ENCODE assay signal across 8 mouse cellular contexts in genomic region chr6:113494258-113494788, GRCm38 (mm10). TPM values are rescaled to one million over a fixed set of nuclear protein-coding genes. Genes with fewer than 3 reads are reported as not detected.
DNase-seq lines count a peak whose midpoint lies in the region; ATAC-seq and TF ChIP-seq lines count a peak whose summit lies in the region.

No protein-coding gene starts in this region.

- H3K4me1 ChIP-seq in heart, embryonic 14.5 days (ENCODE audit: control insufficient read depth in 2 of 2, insufficient read depth in 2 of 2, low read length in 2 of 2) = peaks cover 8 to 11% of the 10 kb centered on the region in 2 experiments; a peak in 3 of 4 replicates
- no peaks in the 10 kb centered on the region for H3K4me1 ChIP-seq in kidney, postnatal 0 days (replicated peaks; ENCODE audit: insufficient read depth, low read length)
- peaks cover 16% of the 10 kb centered on the region for H3K4me1 ChIP-seq in liver, embryonic 12.5 days

- H3K27ac ChIP-seq in heart, embryonic 14.5 days (replicated peaks in 1 of 2; ENCODE audit: control insufficient read depth in 1 of 2, insufficient read depth in 1 of 2, low read depth in 2 of 2, low read length in 2 of 2) = no peak overlapping the region; a peak in 1 of 4 replicates
- no peak overlapping the region; the same call in 1 of the 2 replicates for H3K27ac ChIP-seq in kidney, postnatal 0 days
- no peak overlapping the region for H3K27ac ChIP-seq in liver, embryonic 12.5 days

- H3K4me2 ChIP-seq in heart, embryonic 14.5 days (ENCODE audit: low read length) = peak overlapping the region; percentile 77
- peak overlapping the region; percentile 67 for H3K4me2 ChIP-seq in kidney, postnatal 0 days (ENCODE audit: low read length)
- peak overlapping the region; percentile 76 for H3K4me2 ChIP-seq in liver, embryonic 12.5 days
- no peak overlapping the region for H3K4me2 ChIP-seq in myocyte (ENCODE audit: low read depth)

- peak; percentile 70 for TF ChIP-seq CTCF in kidney, postnatal 0 days (IDR thresholded peaks at IDR 0.05; ENCODE audit: low read depth)

- H3K27me3 ChIP-seq in heart, embryonic 14.5 days (ENCODE audit: control insufficient read depth, insufficient read depth, low read length) = peaks cover 23% of the 10 kb centered on the region
- H3K27me3 ChIP-seq in kidney, postnatal 0 days (ENCODE audit: insufficient read depth, low read length) = no peaks in the 10 kb centered on the region
- H3K27me3 ChIP-seq in liver, embryonic 12.5 days (replicated peaks) = peaks cover 52% of the 10 kb centered on the region
- no peaks in the 10 kb centered on the region for H3K27me3 ChIP-seq in myocyte (ENCODE audit: control insufficient read depth, insufficient read depth, insufficient read length)

- H3K4me3 ChIP-seq in heart, embryonic 14.5 days (ENCODE audit: control insufficient read depth in 1 of 2, insufficient read depth in 1 of 2, low read depth in 1 of 2, low read length in 2 of 2) = peak overlapping the region; percentile 41 to 43
- H3K4me3 ChIP-seq in kidney, postnatal 0 days (replicated peaks; ENCODE audit: low read depth, low read length) = peak overlapping the region; percentile 39
- H3K4me3 ChIP-seq in liver, embryonic 12.5 days = peak overlapping the region; percentile 51
- H3K4me3 ChIP-seq in myocyte = no peak overlapping the region

- H3ac ChIP-seq in myocyte (ENCODE audit: control insufficient read depth, insufficient read length) = no peak overlapping the region

- peak overlapping the region; percentile 64 for H3K9ac ChIP-seq in heart, embryonic 14.5 days (ENCODE audit: low read length)
- H3K9ac ChIP-seq in kidney, postnatal 0 days (ENCODE audit: low read depth, low read length) = peak overlapping the region; percentile 63
- peak overlapping the region; percentile 59 for H3K9ac ChIP-seq in liver, embryonic 12.5 days

- peak; percentile 62 for ATAC-seq in heart, embryonic 14.5 days (ENCODE audit: insufficient number of reproducible peaks, insufficient read depth, low FRiP score, low read depth)
- peak; percentile 88 for ATAC-seq in kidney, postnatal 0 days (replicated peaks; ENCODE audit: low FRiP score, low read depth)
- peak; percentile 74 for ATAC-seq in liver, embryonic 12.5 days

- H3K79me2 ChIP-seq in myocyte (ENCODE audit: control insufficient read depth, insufficient read depth) = no peaks in the 10 kb centered on the region

- H3K9me3 ChIP-seq in heart, embryonic 14.5 days (ENCODE audit: control insufficient read depth, low read length) = no peaks in the 10 kb centered on the region
- H3K9me3 ChIP-seq in kidney, postnatal 0 days (replicated peaks; ENCODE audit: low read length) = no peaks in the 10 kb centered on the region
- H3K9me3 ChIP-seq in liver, embryonic 12.5 days (replicated peaks) = no peaks in the 10 kb centered on the region

- under 1% methylated on average over 54 of the region's 54 CpGs for WGBS in heart, embryonic 14.5 days
- WGBS in kidney, postnatal 0 days = 2% methylated on average over 54 of the region's 54 CpGs
- WGBS in liver, embryonic 12.5 days (ENCODE audit: insufficient replicate concordance) = 1% methylated on average over 54 of the region's 54 CpGs

- H3K36me3 ChIP-seq in heart, embryonic 14.5 days (ENCODE audit: control insufficient read depth, insufficient read depth, low read length) = peaks cover 37% of the 10 kb centered on the region
- peaks cover 11% of the 10 kb centered on the region; the same call in 1 of the 2 replicates for H3K36me3 ChIP-seq in kidney, postnatal 0 days (ENCODE audit: insufficient read depth, low read length)
- H3K36me3 ChIP-seq in liver, embryonic 12.5 days = peaks cover 17% of the 10 kb centered on the region
- H3K36me3 ChIP-seq in myocyte (ENCODE audit: control insufficient read depth, insufficient read depth) = no peaks in the 10 kb centered on the region

- DNase-seq in A20 (ENCODE audit: low read depth, low spot score) = peak; percentile 81
- DNase-seq in adrenal gland, postnatal 36 days = peak; percentile 85 to 91
- peak; percentile 6 for DNase-seq in fibroblast of lung, adult 2 months (ENCODE audit: low read depth)
- peak; percentile 88 for DNase-seq in kidney, postnatal 0 days (ENCODE audit: low spot score)
- DNase-seq in spleen, postnatal 36 days (ENCODE audit: low spot score in 2 of 2) = peak; percentile 84

- TF ChIP-seq POLR2A in myocyte (IDR thresholded peaks at IDR 0.05; ENCODE audit: insufficient read length, low read depth) = no peak

TF ChIP-seq in myocyte, 11 proteins besides CTCF, POLR2A, EP300 and RAD21:
- no peak for TF ChIP-seq REST (IDR thresholded peaks at IDR 0.05; ENCODE audit: insufficient read depth, insufficient read length)
- TF ChIP-seq MAX (IDR thresholded peaks at IDR 0.05; ENCODE audit: low read depth) = no peak
- TF ChIP-seq CEBPB (IDR thresholded peaks at IDR 0.05; ENCODE audit: insufficient read depth, poor library complexity, severe bottlenecking) = no peak
- TF ChIP-seq SRF (IDR thresholded peaks at IDR 0.05; ENCODE audit: control insufficient read depth, insufficient read length, low read depth) = no peak
- TF ChIP-seq MYOD1 (IDR thresholded peaks at IDR 0.05; ENCODE audit: control insufficient read depth in 1 of 3, insufficient read length in 2 of 3, low read depth in 2 of 3) = peak in 2 of 3 experiments; percentile 6 to 26
- TF ChIP-seq POLR2AphosphoS2 (IDR thresholded peaks at IDR 0.05; ENCODE audit: insufficient read length, low read depth) = peak; percentile 51
- TF ChIP-seq TCF3 (IDR thresholded peaks at IDR 0.05; ENCODE audit: insufficient read length, low read depth) = no peak
- no peak for TF ChIP-seq TCF12 (IDR thresholded peaks at IDR 0.05; ENCODE audit: insufficient read depth, poor library complexity, severe bottlenecking)
- no peak for TF ChIP-seq E2F4 (IDR thresholded peaks at IDR 0.05; ENCODE audit: insufficient read depth)
- peak in 1 of 3 experiments; percentile 7 for TF ChIP-seq MYOG (IDR thresholded peaks at IDR 0.05; ENCODE audit: control insufficient read depth in 1 of 3, insufficient read depth in 1 of 3, insufficient read length in 2 of 3, low read depth in 2 of 3)

RNA-seq across cellular contexts. Expression of gene Prrt3, which starts 7.4 kb away (rescaled TPM):
- under 1 TPM; 0.17 to 0.26 TPM for total RNA-seq in adrenal gland, postnatal 36 days (2021)
- polyA plus RNA-seq in heart, embryonic 14.5 days (2014; fragmentation: Nextera tagmentation; extraction: Ambion mirVana) = 0.13 and 0.27 TPM in 2 replicates
- 0.52 and 0.55 TPM in 2 replicates for polyA plus RNA-seq in kidney, postnatal 0 days (2015; fragmentation: Nextera tagmentation; extraction: Ambion mirVana)
- 0.08 and 0.11 TPM in 2 replicates for polyA plus RNA-seq in liver, embryonic 12.5 days (2016; fragmentation: Nextera tagmentation; extraction: Ambion mirVana)
- polyA plus RNA-seq in myocyte (2012; fragmentation: generic; extraction: Trizol) = 0.22 TPM

RNA-seq across cellular contexts. Expression of gene Creld1, which starts 11.2 kb away (rescaled TPM):
- total RNA-seq in adrenal gland, postnatal 36 days (2021) = 10 to 100 TPM; 55.9 to 58.0 TPM
- 30.7 and 32.6 TPM in 2 replicates for polyA plus RNA-seq in heart, embryonic 14.5 days (2014; fragmentation: Nextera tagmentation; extraction: Ambion mirVana)
- 25.7 and 28.7 TPM in 2 replicates for polyA plus RNA-seq in kidney, postnatal 0 days (2015; fragmentation: Nextera tagmentation; extraction: Ambion mirVana)
- 9.6 and 10.9 TPM in 2 replicates for polyA plus RNA-seq in liver, embryonic 12.5 days (2016; fragmentation: Nextera tagmentation; extraction: Ambion mirVana)
- 78.2 TPM for polyA plus RNA-seq in myocyte (2012; fragmentation: generic; extraction: Trizol)

RNA-seq across cellular contexts. Expression of gene Il17rc, which starts 23.1 kb away (rescaled TPM):
- 10 to 100 TPM; 18.1 to 19.5 TPM for total RNA-seq in adrenal gland, postnatal 36 days (2021)
- 5.6 and 9.5 TPM in 2 replicates for polyA plus RNA-seq in heart, embryonic 14.5 days (2014; fragmentation: Nextera tagmentation; extraction: Ambion mirVana)
- 28.0 and 28.8 TPM in 2 replicates for polyA plus RNA-seq in kidney, postnatal 0 days (2015; fragmentation: Nextera tagmentation; extraction: Ambion mirVana)
- 4.7 and 5.1 TPM in 2 replicates for polyA plus RNA-seq in liver, embryonic 12.5 days (2016; fragmentation: Nextera tagmentation; extraction: Ambion mirVana)
- 73.0 TPM for polyA plus RNA-seq in myocyte (2012; fragmentation: generic; extraction: Trizol)

RNA-seq across cellular contexts. Expression of gene Il17re, which starts 36.0 kb away (rescaled TPM):
- total RNA-seq in adrenal gland, postnatal 36 days (2021) = under 1 TPM; 0.50 to 0.76 TPM
- 0.99 and 1.4 TPM in 2 replicates for polyA plus RNA-seq in heart, embryonic 14.5 days (2014; fragmentation: Nextera tagmentation; extraction: Ambion mirVana)
- 10.9 and 11.1 TPM in 2 replicates for polyA plus RNA-seq in kidney, postnatal 0 days (2015; fragmentation: Nextera tagmentation; extraction: Ambion mirVana)
- polyA plus RNA-seq in liver, embryonic 12.5 days (2016; fragmentation: Nextera tagmentation; extraction: Ambion mirVana) = 0.36 and 0.41 TPM in 2 replicates
- polyA plus RNA-seq in myocyte (2012; fragmentation: generic; extraction: Trizol) = not detected

RNA-seq across cellular contexts. Expression of gene Emc3, which starts 37.1 kb away (rescaled TPM):
- 100 to 1,000 TPM in 1 of 2 experiments, 10 to 100 TPM in 1; 96.2 to 122 TPM for total RNA-seq in adrenal gland, postnatal 36 days (2021)
- 84.6 and 89.2 TPM in 2 replicates for polyA plus RNA-seq in heart, embryonic 14.5 days (2014; fragmentation: Nextera tagmentation; extraction: Ambion mirVana)
- 114 and 118 TPM in 2 replicates for polyA plus RNA-seq in kidney, postnatal 0 days (2015; fragmentation: Nextera tagmentation; extraction: Ambion mirVana)
- 55.8 and 56.5 TPM in 2 replicates for polyA plus RNA-seq in liver, embryonic 12.5 days (2016; fragmentation: Nextera tagmentation; extraction: Ambion mirVana)
- polyA plus RNA-seq in myocyte (2012; fragmentation: generic; extraction: Trizol) = 86.5 TPM

Comparison
In these comparisons a context has a peak if more than half of its experiments do, and no peak if none do; other contexts are left out.
1. DNase-seq: peak in every context shown above with its lines; median percentile 88 in adrenal gland, postnatal 36 days; 88 in kidney, postnatal 0 days; 84 in spleen, postnatal 36 days; 81 in A20; 6 in fibroblast of lung, adult 2 months.